Mouse (Mus musculus) MEL-GATA-1-ER (cell line): ENCODE data around the gene Agap1.

Source experiments
- DNase-seq: peaks from one replicate; pipeline ENCODE4 v3.0.0-alpha.2; 2012; ENCODE audit warnings: low read depth; ENCODE audit errors: extremely low read depth

The Agap1 gene

DNA sequence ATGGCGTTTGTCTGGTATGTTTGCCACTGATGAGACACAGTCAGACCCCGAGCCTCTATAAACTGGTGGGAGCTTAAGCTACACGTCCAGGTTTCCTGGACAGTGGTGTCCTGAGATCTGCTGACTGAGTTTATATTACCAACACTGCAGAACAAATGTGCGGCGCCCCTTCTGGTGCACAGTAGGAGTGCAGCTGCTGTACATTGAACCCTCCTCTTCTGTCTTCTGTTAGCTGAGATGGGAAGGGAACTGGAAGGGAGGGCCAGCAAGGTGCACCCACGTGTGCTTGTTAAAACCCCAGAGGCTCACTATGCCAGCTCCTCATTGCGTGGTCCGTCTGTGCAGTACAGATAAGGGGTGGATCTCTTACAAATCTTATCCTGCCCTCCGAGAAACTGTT is 389.5 kb downstream of the Agap1 start:
- DNase-seq = no peak

DNA sequence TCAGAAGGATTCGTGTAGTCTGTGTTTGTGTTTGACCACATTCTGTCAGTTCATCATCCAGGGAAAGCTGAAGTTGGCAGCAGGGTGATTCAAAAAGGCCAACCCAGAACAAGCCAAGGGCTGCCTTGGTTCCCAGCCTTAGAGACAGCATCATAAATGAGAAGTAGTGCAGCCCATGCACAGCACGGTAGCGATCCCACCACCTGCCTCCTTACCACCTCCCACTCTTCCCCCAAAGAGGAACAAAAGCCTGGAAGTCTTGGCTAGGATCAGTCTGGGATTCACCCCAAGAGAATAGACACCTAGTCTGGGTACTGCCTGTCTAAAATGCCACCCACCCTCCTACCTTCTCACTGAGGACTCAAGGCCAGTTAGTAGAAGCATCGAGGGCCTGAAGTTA is 390.9 kb downstream of the Agap1 start:
- no peak for DNase-seq

DNA sequence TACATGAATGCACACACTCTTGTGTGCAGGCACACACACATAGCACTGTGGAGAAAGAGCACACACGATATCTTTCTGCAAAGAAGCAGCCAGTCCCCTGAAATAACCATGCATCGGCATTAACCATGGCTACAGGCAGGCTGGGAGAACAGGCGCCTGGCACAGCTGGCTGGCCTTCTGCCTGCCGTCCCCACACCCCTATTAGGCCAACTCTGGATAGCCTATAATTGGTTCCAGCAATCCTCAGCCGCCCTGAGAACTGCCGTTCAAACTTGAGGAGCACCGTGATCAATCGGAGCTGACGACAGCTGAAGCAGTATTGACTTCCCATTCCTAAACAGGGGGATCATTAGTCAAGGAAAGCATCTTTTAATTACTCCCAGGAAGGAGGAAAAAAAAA is 391.5 kb downstream of the Agap1 start:
- DNase-seq = no peak

DNA sequence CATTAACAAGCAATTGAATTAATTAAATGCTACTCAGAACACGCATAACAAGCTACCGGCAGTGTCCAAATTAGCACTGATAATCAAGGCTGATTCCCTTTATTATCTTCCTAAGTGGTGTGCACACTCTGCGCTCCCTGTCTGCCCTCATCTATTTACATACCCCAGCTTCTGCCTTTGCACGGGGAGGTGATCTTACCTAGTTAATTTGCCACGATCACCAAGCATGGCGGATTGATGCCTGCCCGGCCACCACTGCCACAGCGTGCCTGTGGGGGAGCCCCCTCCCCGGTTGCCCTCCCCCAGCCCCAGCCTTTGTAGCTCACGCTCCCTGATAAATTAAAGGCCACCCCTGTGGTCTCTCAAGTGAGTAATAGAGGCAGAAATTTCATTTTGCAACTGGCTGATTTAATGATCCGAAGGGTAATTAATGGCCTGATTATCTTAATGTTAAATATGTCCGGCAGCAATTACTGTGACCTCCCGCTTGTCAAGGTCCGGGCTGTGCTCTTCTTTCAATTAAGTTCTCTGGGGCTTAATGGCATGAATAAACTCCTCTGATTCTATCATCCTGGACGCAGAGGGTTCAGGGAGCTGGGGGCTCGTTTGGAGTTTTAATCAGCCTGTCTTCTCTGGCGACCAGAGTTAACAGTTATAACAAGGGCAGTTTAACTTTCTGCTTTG is 393.9 kb downstream of the Agap1 start:
- DNase-seq = no peak

DNA sequence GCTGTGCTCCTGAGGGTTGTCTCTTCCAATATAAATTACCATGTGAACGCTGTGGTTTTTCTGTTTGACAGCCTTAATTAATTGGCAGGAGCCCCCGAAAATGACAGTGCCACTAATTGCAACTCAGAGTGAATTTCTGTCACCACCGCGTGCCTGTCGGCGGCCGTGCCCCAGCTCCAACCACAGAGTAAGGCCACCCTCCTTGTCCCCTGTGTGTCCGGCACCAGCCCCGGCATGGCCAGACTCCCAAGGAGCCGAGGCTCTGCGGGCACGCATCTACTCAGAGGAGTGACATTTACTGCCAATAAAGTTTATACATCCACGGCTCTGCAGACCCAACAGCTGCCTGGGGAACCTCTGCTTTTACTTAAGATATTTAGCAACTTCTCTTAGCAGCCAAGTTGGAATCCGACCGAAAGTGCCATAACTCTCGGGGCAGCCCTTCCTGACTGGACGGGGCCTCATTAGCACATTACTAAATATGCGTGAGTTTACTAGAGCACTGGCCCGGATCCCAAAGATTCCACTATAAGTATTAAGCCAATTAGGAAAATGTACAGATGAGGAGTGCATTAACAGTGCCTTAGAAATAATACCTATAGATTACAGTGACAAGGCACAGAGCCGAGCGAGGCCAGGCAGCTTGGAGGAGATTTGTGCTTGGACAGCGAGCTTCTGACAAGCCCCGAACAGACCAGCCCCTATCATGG is 394.7 kb downstream of the Agap1 start:
- DNase-seq = no peak

DNA sequence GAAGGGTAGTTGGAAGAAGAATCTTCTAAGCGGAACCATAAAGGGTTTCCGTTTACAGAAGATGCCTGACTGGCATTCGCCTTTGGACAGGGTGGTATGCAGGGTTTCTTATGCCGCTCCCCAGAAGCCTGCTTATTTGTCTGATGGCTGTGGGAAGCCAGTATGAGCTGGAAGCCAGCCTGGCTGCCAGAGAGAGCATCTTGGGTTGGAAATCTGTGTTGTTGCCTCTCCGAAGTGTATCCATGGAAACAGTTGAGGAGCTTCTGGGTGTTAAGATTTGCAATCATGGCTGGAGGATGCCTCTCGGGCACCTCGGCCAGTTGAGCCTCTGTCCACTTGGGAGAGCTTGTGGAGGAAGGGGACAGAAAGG is 395.2 kb downstream of the Agap1 start:
- DNase-seq = no peak

DNA sequence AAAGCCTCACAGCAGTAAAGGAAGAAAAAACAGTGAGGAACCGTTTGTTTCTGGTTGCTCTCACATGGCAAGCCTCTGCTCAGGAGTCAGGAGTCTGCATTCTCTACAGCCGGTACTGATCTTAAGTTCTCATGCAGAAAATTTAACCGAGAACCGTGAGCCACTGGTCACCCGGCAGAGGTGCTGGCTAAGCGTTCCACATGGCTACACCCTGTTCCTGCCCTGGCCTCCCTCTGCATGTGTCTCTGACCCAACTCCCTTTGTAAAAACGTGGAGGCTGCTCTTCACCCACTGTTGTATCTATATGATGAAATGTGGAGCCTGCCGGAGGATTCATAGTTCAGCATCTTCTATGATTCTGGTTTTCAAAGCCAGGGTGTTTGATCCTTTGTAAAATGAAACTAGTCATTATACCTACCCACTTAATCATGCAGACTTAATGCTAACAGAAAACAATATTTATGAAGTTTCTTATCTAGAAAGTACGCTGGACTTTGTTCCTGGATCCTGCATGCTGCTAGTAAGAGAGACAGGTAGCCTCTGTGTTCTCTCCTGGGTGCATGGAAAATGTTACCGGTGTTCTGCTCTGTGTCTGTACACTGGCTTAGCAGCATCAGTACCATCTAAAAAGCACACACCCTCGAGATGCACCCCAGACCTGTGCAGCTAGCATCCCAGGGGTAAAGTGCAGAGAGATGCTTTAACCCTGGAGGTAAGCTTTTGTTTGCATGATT is 396.2 kb downstream of the Agap1 start:
- no peak for DNase-seq

DNA sequence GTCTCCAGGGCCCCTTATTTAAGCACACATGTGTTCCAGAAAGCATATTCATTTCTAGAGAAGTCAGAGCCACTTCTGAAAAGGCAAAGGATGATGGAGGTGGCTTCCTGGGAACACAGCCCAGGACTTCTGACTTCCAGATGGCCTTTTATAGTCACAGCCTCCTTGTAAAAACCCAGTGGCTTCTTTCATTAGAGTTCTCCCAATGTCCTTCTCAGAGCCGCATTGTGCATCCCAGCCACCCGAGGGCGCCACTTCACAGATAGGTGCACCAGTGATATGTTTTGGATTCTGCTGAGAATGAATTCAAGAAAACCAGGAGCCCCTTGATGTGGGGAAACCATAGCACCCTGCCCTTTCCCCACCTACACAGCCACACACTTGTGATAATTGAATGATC is 404.6 kb downstream of the Agap1 start:
- DNase-seq = no peak

DNA sequence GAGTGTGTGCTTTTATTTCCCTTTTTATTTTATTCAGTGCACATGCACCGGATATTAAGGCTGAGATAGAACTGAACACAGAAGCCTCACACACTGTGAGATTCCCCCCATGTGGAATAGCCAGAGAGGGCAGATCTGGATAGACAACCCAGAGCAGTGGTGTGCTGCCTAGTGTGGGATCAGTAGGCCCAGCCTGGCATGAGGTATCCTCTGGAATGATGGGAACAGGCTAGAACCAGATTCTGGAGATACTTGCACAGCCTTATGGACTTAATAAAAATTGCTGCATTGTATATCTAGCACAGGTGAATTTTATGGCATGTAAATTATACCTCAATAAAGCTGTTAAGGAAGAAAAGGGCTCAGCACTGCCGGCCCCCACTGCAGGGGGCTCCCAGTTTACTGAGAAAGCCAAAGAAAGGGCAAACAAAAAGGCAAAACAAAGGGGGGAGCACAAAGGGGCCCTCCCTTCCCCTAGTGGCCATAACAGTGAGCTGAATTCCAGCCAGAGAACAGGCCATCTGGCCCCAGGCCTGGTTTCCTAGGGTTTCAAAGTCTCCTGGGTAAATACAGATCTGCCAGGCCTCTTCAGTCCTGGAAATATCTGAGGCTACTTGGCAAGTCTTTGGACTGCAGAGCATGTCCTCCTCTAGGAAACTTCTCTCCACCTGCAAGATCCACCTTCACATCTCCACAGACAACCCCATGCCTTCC is 405.6 kb downstream of the Agap1 start:
- DNase-seq = no peak

DNA sequence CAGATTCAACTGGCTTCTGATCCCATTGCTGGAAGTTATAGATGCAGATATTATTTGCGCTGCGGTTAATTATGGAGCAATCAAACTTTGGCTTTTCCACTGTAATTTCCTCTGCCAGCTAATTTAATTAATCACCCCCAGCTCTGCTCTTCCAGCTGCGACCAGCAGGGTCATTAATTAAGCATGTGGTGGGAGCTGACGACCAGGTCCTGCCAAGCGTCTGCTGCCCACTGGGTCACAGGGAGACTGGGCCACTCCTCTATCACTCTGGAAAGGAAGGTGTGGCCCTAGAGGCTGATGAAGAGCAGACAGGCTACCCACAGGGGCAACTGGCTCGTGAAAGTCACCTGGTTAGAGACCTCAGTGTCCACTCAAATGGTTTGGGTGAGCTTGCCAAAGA is 411.2 kb downstream of the Agap1 start:
- no peak for DNase-seq

DNA sequence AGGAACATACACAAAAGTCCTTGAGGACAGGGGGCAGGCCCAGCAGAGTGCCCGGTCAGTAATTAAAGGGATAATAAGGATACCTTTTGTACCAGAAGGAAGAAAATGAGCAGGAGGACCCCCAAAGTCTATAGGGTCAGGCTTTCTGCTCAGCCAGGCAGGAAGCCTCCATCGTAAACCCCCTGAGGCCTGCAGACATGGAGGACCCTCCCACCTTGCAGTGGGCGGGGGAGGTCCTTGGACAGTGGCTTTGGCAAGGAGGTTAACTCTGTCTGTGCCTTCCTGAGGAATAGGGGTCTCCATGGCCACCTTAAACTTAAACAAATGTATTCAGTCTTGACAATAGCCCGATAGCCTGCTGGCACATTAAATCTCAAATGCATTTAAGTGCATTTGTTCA is 413.2 kb downstream of the Agap1 start:
- no peak for DNase-seq

DNA sequence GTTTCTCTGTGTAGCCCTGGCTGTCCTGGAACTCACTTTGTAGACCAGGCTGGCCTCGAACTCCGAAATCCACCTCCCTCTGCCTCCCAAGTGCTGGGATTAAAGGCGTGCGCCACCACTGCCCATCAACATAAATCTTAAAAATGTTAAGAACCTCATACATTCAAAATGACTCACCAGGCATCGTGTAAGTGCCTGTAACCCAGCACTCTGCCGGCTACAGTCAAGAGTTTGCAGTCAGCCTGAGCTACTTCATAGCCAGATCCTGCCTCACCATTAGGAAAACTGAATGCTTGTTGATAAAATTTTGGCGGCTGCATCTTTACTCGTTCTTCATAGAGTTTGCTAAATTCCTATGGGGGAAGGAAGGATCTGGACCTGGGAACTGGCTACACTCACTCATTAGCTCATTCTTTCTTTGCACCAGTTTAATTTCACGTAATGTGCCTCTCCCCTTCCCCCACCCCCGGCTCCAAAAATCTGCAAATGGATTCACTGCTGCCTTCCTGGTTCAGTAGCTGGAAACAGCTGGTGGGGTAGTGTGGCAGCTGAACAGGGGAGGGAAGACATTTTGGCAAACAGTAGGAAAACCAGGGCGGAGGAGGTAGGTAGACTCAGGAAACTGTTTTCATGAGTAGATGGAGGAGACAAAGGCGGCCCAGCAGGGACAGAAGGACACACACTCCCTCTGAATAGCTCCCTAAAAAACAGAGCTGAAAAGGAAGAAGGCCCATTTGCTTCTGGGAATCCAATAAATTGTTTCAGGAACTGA is 415.7 kb downstream of the Agap1 start:
- no peak for DNase-seq

DNA sequence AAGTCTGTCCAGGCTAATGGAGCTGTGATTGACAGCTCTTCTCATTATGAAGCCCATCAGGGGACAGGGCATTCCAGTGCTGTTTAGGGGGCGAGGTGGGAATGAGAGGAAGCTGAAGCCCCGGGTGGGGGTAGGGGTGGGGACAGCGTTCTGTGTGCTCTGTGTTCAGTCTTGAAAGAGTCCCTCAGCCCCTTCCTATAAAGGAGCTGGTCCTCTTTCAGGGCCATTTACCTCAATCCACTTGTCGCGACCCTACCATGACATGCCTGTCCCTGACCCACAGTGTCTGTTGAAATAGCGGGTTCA is 416.3 kb downstream of the Agap1 start:
- DNase-seq = no peak

DNA sequence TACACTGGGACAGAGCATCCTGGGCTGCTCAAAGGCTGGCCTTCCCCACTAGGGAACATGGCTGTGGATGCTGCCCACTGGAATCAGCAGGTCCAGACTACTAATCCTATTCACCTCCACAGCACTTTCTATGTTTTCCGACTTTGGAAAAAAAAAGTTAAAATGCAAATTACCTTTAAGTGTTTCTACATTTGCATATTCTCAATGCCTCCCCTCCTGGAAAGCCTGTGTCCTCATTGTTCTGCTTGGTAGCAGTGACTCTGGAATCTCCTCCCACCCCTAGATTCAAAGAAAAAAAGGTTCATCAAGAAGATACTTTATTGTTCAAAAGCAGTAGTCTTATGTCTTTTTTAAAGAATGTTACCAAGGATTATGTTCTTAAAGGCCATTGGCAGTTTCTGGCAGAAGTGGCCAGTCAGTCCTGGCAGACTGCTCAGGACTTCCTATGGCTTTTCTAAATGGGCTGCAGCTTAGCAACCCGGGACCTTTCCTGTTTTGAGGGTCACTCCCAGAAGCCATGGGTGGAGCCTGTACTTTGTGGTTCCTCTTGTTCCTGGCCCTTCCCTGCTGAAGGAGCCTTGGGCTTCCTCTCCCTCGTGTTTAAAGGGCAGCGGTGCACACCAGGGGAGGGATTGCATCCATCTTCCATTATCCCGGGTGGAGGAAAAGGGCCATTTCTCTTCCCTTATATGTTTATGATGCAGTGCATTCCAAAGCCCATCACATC is 421.9 kb downstream of the Agap1 start:
- DNase-seq = no peak

DNA sequence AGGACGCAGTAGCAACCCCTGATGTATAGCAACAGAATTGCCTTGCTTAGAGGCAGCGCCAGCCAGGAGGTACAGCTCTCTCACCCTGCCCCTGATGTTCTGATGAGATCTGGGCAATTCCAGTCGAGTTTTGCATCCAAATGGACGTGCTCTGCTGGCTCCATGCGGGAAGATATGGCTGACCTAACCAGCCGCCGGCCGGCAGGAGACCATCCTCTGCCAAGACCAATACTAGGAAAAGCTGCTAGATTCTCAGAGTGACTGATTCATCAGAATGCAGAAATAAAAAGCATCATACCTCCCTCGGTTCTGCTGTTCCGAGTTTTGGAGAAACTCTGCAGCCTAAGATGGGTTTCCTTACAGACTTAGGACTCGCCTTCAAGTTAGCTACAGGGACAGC is 423.9 kb downstream of the Agap1 start:
- no peak for DNase-seq

DNA sequence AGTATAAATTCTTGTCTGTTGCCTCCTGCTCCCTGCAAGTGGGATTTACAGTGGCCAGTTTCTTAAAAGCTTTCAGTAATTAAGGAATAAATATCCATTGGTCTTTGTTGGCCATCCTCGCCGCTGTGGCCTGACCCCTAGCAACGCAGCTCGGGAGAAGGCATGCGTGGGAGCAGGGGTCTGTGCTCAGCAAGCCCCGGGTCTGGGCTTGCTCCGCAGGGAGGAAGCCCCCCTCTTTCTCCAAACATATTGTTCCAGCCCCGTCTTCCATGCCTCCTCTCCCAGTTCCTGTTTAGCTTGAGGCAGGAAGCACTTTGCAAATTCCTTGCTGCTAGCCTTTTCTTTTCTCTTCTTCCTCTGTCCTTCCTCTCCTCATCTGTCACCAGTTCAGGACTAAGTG is 425.6 kb downstream of the Agap1 start:
- no peak for DNase-seq

DNA sequence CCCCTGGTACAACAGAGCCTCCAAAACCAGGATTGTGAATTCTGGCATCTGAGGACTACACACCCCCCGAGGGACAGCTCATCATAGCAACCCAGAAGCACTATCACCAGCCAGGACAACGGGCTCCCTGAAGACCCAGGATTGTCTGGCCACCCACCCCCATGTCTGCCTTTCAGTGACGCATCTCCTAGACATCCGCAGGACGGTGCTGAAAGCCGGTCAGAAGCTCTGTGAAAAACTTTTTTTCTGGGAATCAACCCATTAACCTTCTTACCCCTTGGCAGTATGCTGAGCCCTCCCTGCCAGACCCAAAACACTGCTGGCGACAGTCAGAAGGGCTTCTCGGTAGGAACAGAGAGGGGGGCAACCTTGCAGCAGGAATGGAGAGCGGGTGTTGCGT is 426.2 kb downstream of the Agap1 start:
- DNase-seq = no peak

DNA sequence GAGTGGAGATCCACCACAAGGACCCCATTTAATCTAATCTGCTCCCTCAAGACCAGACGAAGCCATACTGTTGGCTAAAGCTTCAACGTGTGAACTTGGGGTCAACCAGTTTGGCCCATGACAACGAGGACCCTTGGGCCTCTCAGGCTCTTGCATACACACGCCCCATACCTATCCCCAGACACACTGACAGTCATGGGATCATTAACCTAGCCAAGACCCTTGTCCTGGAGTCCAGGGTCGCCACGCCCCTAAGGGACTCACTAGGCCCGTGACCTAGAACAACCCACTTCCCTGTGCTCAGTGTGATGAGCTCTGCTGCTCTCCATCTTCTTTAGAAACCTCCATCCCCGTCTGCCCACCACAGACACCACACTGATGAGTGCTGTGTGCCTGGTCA is 429.7 kb downstream of the Agap1 start:
- no peak for DNase-seq

DNA sequence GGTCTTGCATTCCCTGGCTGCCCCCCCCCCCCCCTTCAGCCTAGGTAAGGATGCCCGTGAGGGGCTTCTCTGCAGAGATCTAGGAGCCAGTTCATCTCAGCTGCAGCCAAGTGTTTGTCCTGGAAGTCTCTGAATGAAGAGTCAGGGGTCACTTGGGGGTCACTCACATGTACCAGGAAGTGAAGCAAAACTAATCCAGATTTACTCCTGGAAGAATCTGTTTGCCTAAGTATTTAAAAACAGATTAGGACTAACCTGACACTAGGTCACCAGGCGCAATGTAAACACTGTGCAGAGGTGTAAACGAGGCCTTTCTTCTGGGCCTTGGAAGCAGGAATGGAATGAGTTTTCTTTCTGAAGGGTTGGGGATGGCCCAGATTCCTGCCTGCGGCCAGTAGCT is 431.1 kb downstream of the Agap1 start:
- no peak for DNase-seq

DNA sequence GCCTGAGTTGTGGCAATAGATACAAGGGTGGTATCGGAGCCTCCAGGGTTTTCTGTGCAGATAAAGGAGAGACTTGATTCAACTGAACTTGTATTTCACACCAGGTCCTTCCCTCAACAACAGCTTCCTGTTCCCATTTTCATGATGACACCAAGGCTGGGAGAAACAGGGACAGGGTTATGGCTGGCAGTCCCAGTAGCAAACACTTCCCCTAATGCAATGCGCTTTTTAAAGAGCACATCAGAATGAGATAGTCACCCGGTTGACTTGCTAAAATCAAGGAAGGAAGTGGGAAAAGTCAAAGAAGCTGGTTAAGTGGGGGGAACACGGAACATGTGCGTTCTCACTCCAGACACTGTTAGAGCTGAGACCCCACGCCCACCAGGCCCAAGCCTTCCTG is 436.8 kb downstream of the Agap1 start:
- DNase-seq = no peak

DNA sequence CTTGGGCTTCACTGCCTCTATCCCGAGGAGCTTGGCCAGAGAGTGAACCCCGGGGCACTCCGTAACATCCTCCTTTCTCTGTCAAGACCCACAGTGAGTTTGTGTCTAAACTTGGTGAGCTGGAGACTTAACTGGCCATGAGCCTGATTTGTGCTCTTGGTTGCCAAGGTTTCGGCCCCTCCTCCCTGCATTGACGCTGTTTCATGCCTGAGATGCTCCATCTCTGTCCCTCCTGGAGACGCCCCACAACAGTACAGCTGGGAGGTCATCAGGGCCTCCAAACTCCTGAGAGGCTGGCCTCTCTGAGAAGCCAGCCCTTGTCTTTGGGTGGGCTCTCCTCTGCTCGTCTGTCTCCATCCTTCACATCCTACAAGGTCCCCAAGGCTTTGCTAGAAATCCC is 437.7 kb downstream of the Agap1 start:
- DNase-seq = no peak
